Mouse (Mus musculus) MEL (cell line): ENCODE results near the gene Rab30. TPM values are rescaled to one million over a fixed set of nuclear protein-coding genes. Genes with fewer than 3 reads are reported as not detected.
"Not testable (repeated sequence)": the region's sequence is repeated elsewhere in the genome, so short reads cannot be mapped to it uniquely, and the experiment has no call there.

ENCODE experiments used
- DNase-seq: peaks from one replicate; pipeline ENCODE4 v3.0.0; 2011; ENCODE audit warnings: low read depth, low spot score
- H3K27ac ChIP-seq: 2 replicates; pipeline ENCODE4 v1.5.1; 2012; ENCODE audit warnings: low read depth, mild to moderate bottlenecking, control low read depth, low read length, moderate library complexity; ENCODE audit not compliant: control insufficient read depth
- H3K27me3 ChIP-seq, 2 experiments: fragments of 150-350 bp in 1 of 2; sonication (generic) in 1 of 2; 2 replicates each; pipeline ENCODE4 v1.6.1; 2012; ENCODE audit warnings: low read length in 2 of 2, mild to moderate bottlenecking in 2 of 2, improper control_type of control experiment in 1 of 2, moderate library complexity in 1 of 2; ENCODE audit not compliant: insufficient read depth in 2 of 2, control insufficient read depth in 1 of 2
- H3K36me3 ChIP-seq, 2 experiments: 2 replicates each; pipeline ENCODE4 v1.6.1; 2012 to 2014; ENCODE audit warnings: low read length in 2 of 2, improper control_type of control experiment in 1 of 2, inconsistent platforms in 1 of 2, mild to moderate bottlenecking in 1 of 2; ENCODE audit not compliant: insufficient read depth in 2 of 2, control insufficient read depth in 1 of 2
- H3K4me1 ChIP-seq, 2 experiments: fragments of 150-350 bp in 1 of 2; sonication (generic) in 1 of 2; 2 replicates each; pipeline ENCODE4 v1.6.1; 2012; ENCODE audit warnings: low read length in 2 of 2, improper control_type of control experiment in 1 of 2, mild to moderate bottlenecking in 1 of 2; ENCODE audit not compliant: insufficient read depth in 2 of 2, control insufficient read depth in 1 of 2
- H3K4me3 ChIP-seq, 2 experiments: fragments of 150-350 bp in 1 of 2; sonication (generic) in 1 of 2; 2 replicates each; pipeline ENCODE4 v1.5.1; 2012; ENCODE audit warnings: low read depth in 2 of 2, low read length in 2 of 2, mild to moderate bottlenecking in 2 of 2, moderate library complexity in 2 of 2, control low read depth in 1 of 2, improper control_type of control experiment in 1 of 2; ENCODE audit not compliant: control insufficient read depth in 1 of 2, insufficient read depth in 1 of 2
- H3K79me2 ChIP-seq: 2 replicates; pipeline ENCODE4 v1.6.1; 2012; ENCODE audit warnings: mild to moderate bottlenecking, low read length, moderate library complexity; ENCODE audit not compliant: control insufficient read depth, poor library complexity, insufficient read depth
- H3K9ac ChIP-seq: 2 replicates; pipeline ENCODE4 v1.6.1; 2012; ENCODE audit warnings: low read depth, mild to moderate bottlenecking, control low read depth, low read length, moderate library complexity; ENCODE audit not compliant: control insufficient read depth, poor library complexity, severe bottlenecking
- H3K9me3 ChIP-seq: fragments of 150-350 bp; sonication (generic); replicated peaks from 2 replicates; pipeline ENCODE4 v1.6.1; 2012; ENCODE audit warnings: mild to moderate bottlenecking, low read length, improper control_type of control experiment, moderate library complexity; ENCODE audit not compliant: insufficient read depth
- CHD2 ChIP-seq: IDR thresholded peaks from 2 replicates; pipeline ENCODE4 v1.6.1; 2011; ENCODE audit warnings: low read length, improper control_type of control experiment
- CTCF ChIP-seq, 3 experiments: IDR thresholded peaks in 2 of 3; conservative IDR thresholded peaks in 1 of 3; 2 replicates each; pipeline ENCODE4 v1.5.1; 2011 to 2012; ENCODE audit warnings: low read length in 3 of 3, low read depth in 2 of 3, mild to moderate bottlenecking in 2 of 3, improper control_type of control experiment in 1 of 3, inconsistent platforms in 1 of 3, mixed read lengths in 1 of 3, moderate library complexity in 1 of 3; ENCODE audit not compliant: control insufficient read depth in 1 of 3, insufficient read depth in 1 of 3, poor library complexity in 1 of 3, severe bottlenecking in 1 of 3
- MEF2A ChIP-seq: IDR thresholded peaks from 2 replicates; pipeline ENCODE4 v1.6.1; 2014; ENCODE audit warnings: low read depth, mild to moderate bottlenecking, inconsistent platforms, low read length, improper control_type of control experiment; ENCODE audit not compliant: poor library complexity, insufficient replicate concordance, severe bottlenecking; ENCODE audit errors: extremely low read depth
- NELFE ChIP-seq: IDR thresholded peaks from 2 replicates; pipeline ENCODE4 v1.6.1; 2011; ENCODE audit warnings: low read depth, low read length, improper control_type of control experiment
- POLR2AphosphoS2 ChIP-seq: IDR thresholded peaks from 2 replicates; pipeline ENCODE4 v1.6.1; 2011; ENCODE audit warnings: low read length, improper control_type of control experiment
- RAD21 ChIP-seq: IDR thresholded peaks from 2 replicates; pipeline ENCODE4 v1.6.1; 2011; ENCODE audit warnings: mild to moderate bottlenecking, low read depth, low read length, improper control_type of control experiment
- SIN3A ChIP-seq: IDR thresholded peaks from 2 replicates; pipeline ENCODE4 v1.6.1; 2012; ENCODE audit warnings: low read length, improper control_type of control experiment, inconsistent platforms
- SMC3 ChIP-seq: IDR thresholded peaks from 2 replicates; pipeline ENCODE4 v1.6.1; 2011; ENCODE audit warnings: low read depth, low read length, improper control_type of control experiment
- ZMIZ1 ChIP-seq: IDR thresholded peaks from 2 replicates; pipeline ENCODE4 v1.6.1; 2012; ENCODE audit warnings: low read depth, mild to moderate bottlenecking, inconsistent platforms, low read length, improper control_type of control experiment, moderate library complexity
- ZNF384 ChIP-seq: IDR thresholded peaks from 2 replicates; pipeline ENCODE4 v1.6.1; 2012; ENCODE audit warnings: low read depth, mild to moderate bottlenecking, inconsistent platforms, low read length, improper control_type of control experiment
- polyA plus RNA-seq, 2 experiments: library from polyadenylated mRNA; stranded (reverse) in 1 of 2; unstranded in 1 of 2; fragments of >175 nt in 1 of 2; fragments of >200 nt in 1 of 2; gene quantifications; 2 replicates each; pipeline versions ENCODE4 v1.2.1 to v1.2.4; 2012; ENCODE audit warnings: low replicate concordance in 2 of 2, low read depth in 1 of 2; ENCODE audit not compliant: insufficient read length in 2 of 2, insufficient read depth in 1 of 2, missing spikeins in 1 of 2
- total RNA-seq: library from RNA; depleted of rRNA; stranded (reverse); fragments of 300-350 nt; gene quantifications from 2 replicates; pipeline ENCODE4 v1.2.3, GENCODE M21; 2012

Gene Rab30
- total and polyA plus RNA-seq, 3 experiments, result 1.3 TPM; not detected in 1

GRCm38 (mm10) chr7:92723750-92724149 is 17.7 kb upstream of the Rab30 start:
- Histone ChIP-seq H3K36me3 (peaks cover 0 to 5% of the 10 kb centered on the region in 2 experiments; a peak in 2 of 4 replicates), H3K27me3 (0 out of 4 replicates have a peak, but pooled peaks cover 0 to 2% of the 10 kb centered on the region in 2 experiments), H3K79me2 (no peaks in the 10 kb centered on the region), H3K9ac (no peak overlapping the region), H3K27ac (no peak overlapping the region), H3K9me3 (no peaks in the 10 kb centered on the region), H3K4me3 (no peak overlapping the region), H3K4me1 (peaks cover 2 to 4% of the 10 kb centered on the region in 2 experiments; a peak in 3 of 4 replicates)
- DNase-seq, result no peak
- TF ChIP-seq CHD2 (no peak), POLR2AphosphoS2 (0 out of 2 replicates have a peak, but pooled peaks have one; percentile 18)
- TF ChIP-seq, all 39 proteins: peak for 1

- TF ChIP-seq POLR2AphosphoS2, result 0 out of 2 replicates have a peak, but pooled peaks have one; percentile 16
- no peak for TF ChIP-seq SIN3A
Observed at GRCm38 (mm10) chr7:92724261-92724660, 17.1 kb upstream of the Rab30 start.

GRCm38 (mm10) chr7:92729583-92729982 is 11.8 kb upstream of the Rab30 start:
- H3K4me1 ChIP-seq, H3K9me3 ChIP-seq, H3K36me3 ChIP-seq, H3K27ac ChIP-seq, H3K79me2 ChIP-seq, H3K9ac ChIP-seq, H3K4me3 ChIP-seq, DNase-seq, H3K27me3 ChIP-seq: not testable (repeated sequence)
- TF ChIP-seq RAD21 (peak; percentile 26), CTCF (IDR thresholded peaks at IDR 0.05 in 2 of 3, conservative IDR thresholded peaks at IDR 0.05 in 1 of 3; ENCODE audit: control insufficient read depth in 1 of 3, insufficient read depth in 1 of 3, low read depth in 2 of 3, low read length in 3 of 3, poor library complexity in 1 of 3, severe bottlenecking in 1 of 3) (peak in 1 of 3 experiments; percentile 17; a peak in 1 of 6 replicates), ZNF384 (peak; percentile 84), SMC3 (0 out of 2 replicates have a peak, but pooled peaks have one; percentile 26)

More at GRCm38 (mm10) chr7:92724261-92724660, 17.1 kb upstream of the Rab30 start:
- Histone ChIP-seq H3K9me3 (no peaks in the 10 kb centered on the region), H3K79me2 (no peaks in the 10 kb centered on the region), H3K4me1 (peaks cover 2 to 4% of the 10 kb centered on the region in 2 experiments; a peak in 3 of 4 replicates), H3K27me3 (0 out of 4 replicates have a peak, but pooled peaks cover 0 to 2% of the 10 kb centered on the region in 2 experiments), H3K36me3 (peaks cover 0 to 5% of the 10 kb centered on the region in 2 experiments; a peak in 2 of 4 replicates), H3K4me3 (no peak overlapping the region), H3K9ac (no peak overlapping the region), H3K27ac (no peak overlapping the region)
- DNase-seq, result no peak

GRCm38 (mm10) chr7:92730465-92730864 is 10.9 kb upstream of the Rab30 start:
- no peak overlapping the region for H3K4me3 ChIP-seq
- TF ChIP-seq RAD21, result no peak
- TF ChIP-seq POLR2AphosphoS2, result 0 out of 2 replicates have a peak, but pooled peaks have one; percentile 5
- TF ChIP-seq ZMIZ1, result peak; percentile 21; the same call in 1 of the 2 replicates
- 0 out of 2 replicates have a peak, but pooled peaks have one; percentile 7 for TF ChIP-seq NELFE
- TF ChIP-seq MEF2A, result no peak
- TF ChIP-seq, all 39 proteins: peak for 3
- Histone ChIP-seq H3K36me3 (peaks cover 0 to 3% of the 10 kb centered on the region in 2 experiments; a peak in 2 of 4 replicates), H3K27ac (no peak overlapping the region), H3K27me3 (no peaks in the 10 kb centered on the region), H3K9me3 (no peaks in the 10 kb centered on the region), H3K4me1 (no peaks in the 10 kb centered on the region; a peak in 1 of 4 replicates), H3K79me2 (no peaks in the 10 kb centered on the region), H3K9ac (no peak overlapping the region)
- DNase-seq, result no peak
